Mouse (Mus musculus): ENCODE results near the gene Plscr2. TPM values are rescaled to one million over a fixed set of nuclear protein-coding genes. Genes with fewer than 3 reads are reported as not detected.
"Not testable (repeated sequence)": the region's sequence is repeated elsewhere in the genome, so short reads cannot be mapped to it uniquely, and the experiment has no call there.

Plscr2 gene
- polyA plus RNA-seq, 1 experiment from 2014 or later, result 1.7 TPM

GRCm38 (mm10) chr9:92325936-92326335 lies 50.5 kb downstream of the Plscr2 start:
- H3K27ac ChIP-seq; ATAC-seq (ENCODE audit: insufficient number of reproducible peaks, low FRiP score, low TSS enrichment, low read depth); H3K27me3 ChIP-seq; H3K4me3 ChIP-seq; H3K4me2 ChIP-seq; H3K36me3 ChIP-seq; H3K9ac ChIP-seq; H3K4me1 ChIP-seq; H3K9me3 ChIP-seq: not testable (repeated sequence)
- WGBS, result 73% methylated on average over 9 of the region's 9 CpGs

DNA sequence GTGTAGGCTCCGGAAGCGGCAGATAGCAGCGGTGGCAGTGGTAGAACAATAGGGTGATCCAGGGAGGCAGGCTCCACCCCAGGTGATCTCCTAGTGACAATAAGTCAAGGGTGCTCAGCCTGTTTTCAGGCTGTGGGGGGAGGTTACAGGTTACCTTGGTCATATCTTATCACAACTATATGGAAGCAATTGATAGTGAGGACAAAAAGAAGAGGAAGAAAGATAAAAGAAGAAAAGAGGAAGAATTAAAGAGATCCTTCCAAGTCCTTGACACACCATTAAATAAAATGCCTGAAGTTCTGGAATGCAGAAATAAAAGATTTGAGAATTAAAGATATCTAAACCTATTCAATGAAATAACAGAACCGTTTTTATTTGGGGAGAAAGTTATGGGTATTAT lies 51.4 kb downstream of the Plscr2 start:
- Histone ChIP-seq H3K27ac (no peak overlapping the region), H3K9ac (no peak overlapping the region), H3K4me3 (no peak overlapping the region), H3K9me3 (no peaks in the 10 kb centered on the region), H3K27me3 (no peaks in the 10 kb centered on the region), H3K36me3 (no peaks in the 10 kb centered on the region), H3K4me1 (no peaks in the 10 kb centered on the region), H3K4me2 (no peak overlapping the region)
- WGBS, result 81% methylated on average over 4 of the region's 4 CpGs
- ATAC-seq (ENCODE audit: insufficient number of reproducible peaks, low FRiP score, low TSS enrichment, low read depth), result no peak

DNA sequence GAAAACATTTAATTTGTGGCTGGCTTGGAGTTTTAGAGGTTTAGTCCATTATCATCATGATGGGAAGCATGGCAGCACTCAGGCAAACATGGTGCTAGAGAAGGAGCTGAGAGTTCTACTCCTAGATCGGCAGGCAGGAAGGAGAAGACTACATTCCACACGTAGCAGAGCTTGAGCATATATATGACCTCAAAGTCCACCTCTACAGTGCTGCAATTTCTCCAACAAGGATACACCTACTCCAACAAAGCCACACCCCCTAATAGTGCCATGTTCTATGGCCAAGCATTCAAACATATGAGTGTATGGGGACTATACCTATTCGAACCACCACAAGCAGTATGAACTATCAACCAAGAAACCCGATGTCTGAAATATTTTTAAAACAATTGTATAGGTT lies 56.0 kb downstream of the Plscr2 start:
- WGBS, result 87% methylated on average over 4 of the region's 4 CpGs
- Histone ChIP-seq H3K27ac (no peak overlapping the region), H3K4me2 (no peak overlapping the region), H3K9me3 (no peaks in the 10 kb centered on the region), H3K36me3 (no peaks in the 10 kb centered on the region), H3K27me3 (no peaks in the 10 kb centered on the region), H3K4me1 (no peaks in the 10 kb centered on the region), H3K9ac (no peak overlapping the region), H3K4me3 (no peak overlapping the region)
- no peak for ATAC-seq (ENCODE audit: insufficient number of reproducible peaks, low FRiP score, low TSS enrichment, low read depth)

- H3K4me2 ChIP-seq, result no peak overlapping the region
- H3K27me3 ChIP-seq, result no peaks in the 10 kb centered on the region
- H3K4me1 ChIP-seq, result no peaks in the 10 kb centered on the region
- H3K4me3 ChIP-seq, result no peak overlapping the region
- no peak overlapping the region for H3K9ac ChIP-seq
- no peaks in the 10 kb centered on the region for H3K36me3 ChIP-seq
- ATAC-seq (ENCODE audit: insufficient number of reproducible peaks, low FRiP score, low TSS enrichment, low read depth), result no peak
- H3K27ac ChIP-seq, result no peak overlapping the region
- H3K9me3 ChIP-seq, result no peaks in the 10 kb centered on the region
- WGBS, result 94% methylated on average over 10 of the region's 10 CpGs
Measured at GRCm38 (mm10) chr9:92334845-92335244, 59.4 kb downstream of the Plscr2 start.

GRCm38 (mm10) chr9:92335277-92335818 lies 59.9 kb downstream of the Plscr2 start:
- Histone ChIP-seq H3K36me3 (no peaks in the 10 kb centered on the region), H3K4me1 (no peaks in the 10 kb centered on the region), H3K9ac (no peak overlapping the region), H3K4me2 (no peak overlapping the region), H3K27me3 (no peaks in the 10 kb centered on the region), H3K4me3 (no peak overlapping the region), H3K27ac (no peak overlapping the region), H3K9me3 (no peaks in the 10 kb centered on the region)
- ATAC-seq (ENCODE audit: insufficient number of reproducible peaks, low FRiP score, low TSS enrichment, low read depth), result no peak
- WGBS, result 82% methylated on average over 6 of the region's 6 CpGs

DNA sequence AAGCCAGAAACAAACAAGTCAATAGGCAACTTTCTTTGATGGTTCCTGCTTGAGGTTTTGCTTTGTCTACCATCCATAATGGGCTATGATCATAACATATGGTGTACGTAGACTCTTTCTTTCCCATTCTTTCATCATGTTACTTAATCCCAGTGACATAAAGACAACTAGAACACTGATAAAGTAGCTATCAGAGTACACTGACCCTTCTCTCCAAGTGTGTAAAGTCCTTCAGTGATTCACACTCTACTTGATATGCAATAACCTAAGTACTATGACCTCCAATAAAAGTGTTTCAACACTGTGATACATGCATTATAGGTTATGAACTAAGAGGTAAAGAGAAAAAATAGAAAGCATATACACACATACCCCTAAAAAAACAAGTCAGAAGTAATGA lies 61.7 kb downstream of the Plscr2 start:
- Histone ChIP-seq H3K9me3 (no peaks in the 10 kb centered on the region), H3K4me2 (no peak overlapping the region), H3K4me1 (no peaks in the 10 kb centered on the region), H3K27me3 (no peaks in the 10 kb centered on the region), H3K9ac (no peak overlapping the region), H3K36me3 (no peaks in the 10 kb centered on the region), H3K27ac (no peak overlapping the region), H3K4me3 (no peak overlapping the region)
- no peak for ATAC-seq (ENCODE audit: insufficient number of reproducible peaks, low FRiP score, low TSS enrichment, low read depth)
- 90% methylated on average over 1 of the region's 1 CpGs for WGBS

DNA sequence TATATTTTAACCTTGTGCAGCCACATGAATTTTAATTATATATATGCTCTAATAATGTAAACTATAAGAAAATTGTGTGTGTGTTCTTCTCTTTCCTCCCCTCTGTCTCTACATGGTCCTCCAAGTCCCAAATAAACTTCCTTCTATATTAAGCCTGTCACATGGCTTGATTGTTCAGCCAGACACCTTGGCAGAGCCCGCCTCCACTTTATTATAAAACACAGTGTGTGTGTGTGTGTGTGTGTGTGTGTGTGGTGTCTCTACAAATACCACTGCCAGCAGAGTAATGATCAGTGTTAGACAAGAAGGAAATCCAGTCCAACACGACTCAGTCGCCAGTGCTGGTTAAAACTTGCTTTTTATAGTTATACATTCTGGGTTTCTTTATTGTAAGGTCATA lies 62.3 kb downstream of the Plscr2 start:
- 77% methylated on average over 3 of the region's 3 CpGs for WGBS
- Histone ChIP-seq H3K27me3 (no peaks in the 10 kb centered on the region), H3K27ac (no peak overlapping the region)

DNA sequence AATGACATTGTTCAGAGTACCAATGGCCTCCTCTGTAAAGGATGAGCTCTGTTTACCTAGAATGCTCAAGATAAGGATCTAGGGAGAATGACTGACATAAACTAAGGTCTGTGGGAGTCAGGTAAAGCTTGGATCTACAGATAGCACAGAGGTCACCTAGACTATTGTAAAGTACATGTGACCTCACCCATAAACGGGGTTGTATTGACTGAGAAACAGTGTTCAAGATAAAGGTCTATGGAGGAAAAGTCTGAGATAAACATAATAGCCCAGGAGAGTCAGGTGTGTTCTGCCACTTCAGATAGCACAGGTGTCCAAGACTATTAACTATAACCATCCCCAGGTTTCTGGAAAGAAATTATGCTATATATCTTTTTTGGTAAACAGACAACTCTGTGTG lies 63.6 kb downstream of the Plscr2 start:
- 72% methylated on average over 1 of the region's 1 CpGs for WGBS
- H3K4me3 ChIP-seq, result no peak overlapping the region
- H3K9me3 ChIP-seq, result no peaks in the 10 kb centered on the region
- H3K4me2 ChIP-seq, result no peak overlapping the region
- ATAC-seq (ENCODE audit: insufficient number of reproducible peaks, low FRiP score, low TSS enrichment, low read depth), result no peak
- no peak overlapping the region for H3K27ac ChIP-seq
- H3K4me1 ChIP-seq, result no peaks in the 10 kb centered on the region
- H3K9ac ChIP-seq, result no peak overlapping the region
- H3K36me3 ChIP-seq, result no peaks in the 10 kb centered on the region
- no peaks in the 10 kb centered on the region for H3K27me3 ChIP-seq

More for the DNA sequence above, 62.3 kb downstream of the Plscr2 start:
- no peaks in the 10 kb centered on the region for H3K36me3 ChIP-seq
- H3K9ac ChIP-seq, result no peak overlapping the region
- no peak overlapping the region for H3K4me2 ChIP-seq
- H3K4me3 ChIP-seq, result no peak overlapping the region
- no peak for ATAC-seq (ENCODE audit: insufficient number of reproducible peaks, low FRiP score, low TSS enrichment, low read depth)
- H3K9me3 ChIP-seq, result no peaks in the 10 kb centered on the region
- H3K4me1 ChIP-seq, result no peaks in the 10 kb centered on the region

Small RNA genes within 50 kb of the gene (microRNA-seq; reads per million reads assigned to microRNA genes)
- gene Mir6386, result not detected

Other genes with a start within 250 kb of the Plscr2 start
- gene Plscr5, start 82.7 kb upstream of the Plscr2 start, polyA plus RNA-seq (2015; fragmentation: Nextera tagmentation; extraction: Ambion mirVana), result not detected in 2 replicates
- 11.2 and 13.4 TPM in 2 replicates for gene Plscr1, start 25.9 kb upstream of the Plscr2 start, polyA plus RNA-seq (2015; fragmentation: Nextera tagmentation; extraction: Ambion mirVana)
- gene 1700057G04Rik, start 33.8 kb downstream of the Plscr2 start, polyA plus RNA-seq (2015; fragmentation: Nextera tagmentation; extraction: Ambion mirVana), result not detected in 2 replicates
- gene Plscr4, start 181.8 kb downstream of the Plscr2 start, polyA plus RNA-seq (2015; fragmentation: Nextera tagmentation; extraction: Ambion mirVana), result 3.5 and 4.5 TPM in 2 replicates